Mouse (Mus musculus) E14TG2a.4 (cell line): ENCODE measurements around the gene Mtm1.

ENCODE experiments used
- CTCF ChIP-seq: conservative IDR thresholded peaks from 2 replicates; pipeline ENCODE4 v1.5.1; 2014; ENCODE audit warnings: low read length
- NANOG ChIP-seq: IDR thresholded peaks from 2 replicates; pipeline ENCODE4 v1.6.1; 2014; ENCODE audit warnings: borderline replicate concordance, low read length, mixed read lengths
- POU5F1 ChIP-seq: IDR thresholded peaks from 2 replicates; pipeline ENCODE4 v1.6.1; 2014; ENCODE audit warnings: low read length, borderline replicate concordance

- TF ChIP-seq CTCF (no peak), POU5F1 (no peak), NANOG (no peak)
These were observed 154.4 kb downstream of the Mtm1 start for GRCm38 (mm10) chrX:71365011-71365410.
